Mouse (Mus musculus) spleen, adult 18-20 months (tissue): ENCODE data around the gene Wdr90.

Experiments used
- DNase-seq, 2 experiments: peaks; one replicate each; pipeline ENCODE4 v3.0.0; 2022; ENCODE audit warnings: mixed read lengths in 2 of 2

Wdr90 gene

DNA sequence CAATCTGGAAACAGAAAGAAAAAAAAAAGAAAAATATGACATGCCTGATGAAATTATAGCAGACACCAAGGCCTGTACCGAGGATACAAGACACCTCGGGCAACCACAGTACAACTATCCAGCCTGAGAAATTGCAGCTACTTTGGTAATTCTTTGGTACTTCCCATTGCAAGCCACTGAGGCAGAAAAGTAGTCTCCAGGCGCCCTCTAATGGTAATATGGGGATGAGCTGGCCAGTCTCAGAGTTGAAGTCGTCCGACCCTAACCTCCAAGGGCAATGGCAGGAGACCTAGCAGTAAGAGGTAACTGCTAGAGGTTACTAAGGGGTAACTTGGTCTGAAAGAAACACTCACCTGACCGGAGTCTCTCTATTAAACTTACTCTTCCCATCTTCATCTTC, 60.3 kb downstream of the Wdr90 start:
- peak; percentile 49 to 57 for DNase-seq

DNA sequence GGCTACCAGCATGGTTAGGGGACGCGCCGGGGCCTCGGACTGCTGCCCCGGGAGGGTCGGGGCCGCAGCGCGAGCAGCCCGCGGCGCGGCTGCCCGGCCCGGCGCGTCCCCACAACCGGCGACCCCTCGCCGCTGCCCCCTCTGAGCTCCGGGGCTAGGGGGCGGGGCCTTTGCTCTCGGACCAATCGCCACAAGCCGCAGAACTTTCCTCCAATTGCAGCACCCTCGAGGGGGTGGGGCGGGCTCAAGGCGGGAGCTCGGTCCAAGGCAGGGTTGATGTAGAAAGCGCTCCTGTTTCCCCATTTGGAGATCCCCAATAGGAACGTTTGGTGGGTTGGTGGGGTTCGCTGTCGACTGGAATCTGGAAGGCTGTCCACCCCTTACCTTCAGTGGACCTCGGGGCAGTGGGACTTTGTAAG, 64.3 kb downstream of the Wdr90 start, which contains the start of gene Metrn:
TSS of gene Metrn (minus strand) at position 186 of the 419 bp plus-strand sequence.
- peak; percentile 74 to 89 for DNase-seq

DNA sequence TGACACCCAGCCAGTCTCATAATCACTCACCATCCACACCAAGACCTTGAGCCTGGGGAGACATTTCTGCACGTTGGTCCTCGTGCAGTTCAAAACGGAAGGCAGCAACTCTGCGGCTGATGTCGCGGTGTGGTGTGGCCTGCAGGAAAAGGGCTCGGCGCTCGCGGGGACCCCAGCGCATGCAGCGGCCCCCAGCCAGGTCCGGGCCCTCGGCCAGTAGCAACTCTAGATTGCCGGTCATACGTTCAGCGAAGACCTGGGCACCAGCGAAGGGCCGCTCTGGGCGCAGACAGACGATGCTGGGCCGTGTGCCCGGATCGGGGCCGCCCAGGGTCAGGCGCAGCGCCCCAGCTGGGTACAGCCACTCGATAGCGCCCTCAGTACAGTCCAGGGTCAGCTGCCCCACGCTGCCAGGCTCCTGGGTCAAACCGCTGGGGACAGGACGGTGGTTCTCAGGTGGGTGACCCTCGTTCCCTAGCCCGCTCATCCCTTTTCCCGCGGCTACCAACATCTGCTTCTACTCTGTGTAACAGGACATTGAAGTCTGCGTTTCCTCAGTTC, 65.0 kb downstream of the Wdr90 start:
- DNase-seq: peak in 1 of 2 experiments; percentile 26

DNA sequence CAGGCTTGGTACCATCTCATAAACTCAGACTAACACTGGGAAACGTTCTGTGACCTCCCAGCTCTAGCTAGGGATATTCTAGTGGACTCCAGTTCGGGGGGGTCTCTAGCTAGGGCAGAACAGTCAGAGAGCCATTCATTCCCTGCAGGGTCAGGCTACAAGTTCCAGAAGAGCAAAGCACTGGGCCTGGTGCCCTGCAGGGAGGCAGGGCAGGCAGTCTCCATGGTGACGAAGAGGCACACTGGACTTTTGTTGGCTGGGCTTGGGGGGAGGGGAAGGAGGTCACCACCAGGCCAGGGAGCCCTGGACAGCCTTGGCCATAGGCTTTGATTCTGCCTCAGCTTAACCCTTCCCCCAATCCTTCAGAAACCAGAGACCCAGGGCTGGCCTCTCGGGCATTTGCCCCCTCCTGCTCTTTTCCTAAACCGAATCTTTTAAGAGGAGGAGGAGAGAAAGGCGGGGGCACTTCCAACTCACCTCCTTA, 65.7 kb downstream of the Wdr90 start, which contains the start of gene AC134908.4:
TSS of gene AC134908.4 (minus strand) at position 51 of the 484 bp plus-strand sequence.
- no peak for DNase-seq

DNA sequence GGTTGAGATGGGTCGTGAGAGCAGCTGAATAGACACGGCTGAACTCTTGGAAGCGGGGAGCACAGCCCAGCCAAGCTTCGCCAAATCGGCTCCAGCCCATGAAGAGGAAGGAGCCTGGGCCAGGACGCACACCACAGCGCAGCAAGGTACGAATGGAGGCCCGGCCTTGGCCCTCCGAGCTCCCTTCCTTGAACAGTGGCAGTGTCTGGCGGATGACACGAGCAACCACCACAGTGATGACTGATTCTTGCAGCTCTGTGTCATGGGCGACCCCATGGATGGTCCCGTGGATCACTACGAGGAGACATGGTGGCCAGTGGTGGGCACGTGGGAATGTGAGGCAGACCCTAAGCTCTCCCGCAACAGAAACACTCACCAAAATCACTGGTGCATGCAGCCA, 66.3 kb downstream of the Wdr90 start:
- DNase-seq: no peak
